Mouse (Mus musculus): Measurements from ENCODE around the gene Olfr569.
A peak's percentile ranks its signal among the peaks of the same experiment; 100 is the strongest.

Gene Olfr569

DNA sequence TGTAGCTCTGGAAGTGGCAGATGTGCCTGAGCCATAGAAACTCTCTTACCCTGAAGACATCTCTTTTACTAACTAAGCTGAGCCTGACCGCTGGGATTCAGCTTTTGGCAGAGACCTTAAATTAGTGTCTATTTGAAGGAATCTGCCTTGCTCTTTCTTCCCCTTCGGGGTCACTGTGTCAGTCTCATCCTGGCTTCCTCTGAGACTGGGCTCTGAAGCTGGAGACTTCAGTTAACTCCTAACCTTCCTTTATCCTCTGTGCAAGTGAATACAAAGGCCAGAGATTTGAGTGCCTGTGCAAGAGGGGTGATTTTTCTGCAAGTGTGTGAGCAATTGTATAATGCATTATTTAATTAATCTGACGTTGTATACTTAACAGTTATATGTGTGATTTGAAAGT is at the start of gene Olfr569:
Olfr569 (minus strand) TSS at position 101 of the 400 bp plus-strand sequence.
- no peak for DNase-seq

DNA sequence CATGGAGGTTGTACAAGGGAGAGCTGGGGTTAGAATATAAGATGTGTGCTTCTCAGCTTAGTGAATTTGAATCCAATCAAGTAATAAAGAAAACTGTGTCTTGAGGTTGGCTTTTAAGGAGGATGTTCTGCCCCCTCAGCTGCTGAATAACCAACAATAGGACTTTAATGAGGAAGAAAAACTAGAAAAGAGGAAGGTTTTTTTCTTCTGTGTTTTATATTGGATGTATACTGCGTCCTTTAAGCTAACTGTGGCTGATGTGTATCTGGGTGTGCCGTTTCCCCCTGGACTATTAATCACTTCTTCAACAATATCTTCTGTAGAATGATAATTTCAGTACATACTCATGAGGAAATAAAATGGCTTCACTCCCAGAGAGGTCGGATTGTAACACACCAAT is 36.4 kb upstream of the Olfr569 start:
- no peak for DNase-seq

GRCm38 (mm10) chr7:102924109-102924508 is 33.4 kb upstream of the Olfr569 start, which contains the start of gene Olfr572:
Gene Olfr572, plus strand, starts transcription at chr7:102924409.
- DNase-seq: no peak

- peak in 1 of 2 experiments; percentile 8 for DNase-seq
Measured at GRCm38 (mm10) chr7:102919632-102920031, 28.9 kb upstream of the Olfr569 start.

DNA sequence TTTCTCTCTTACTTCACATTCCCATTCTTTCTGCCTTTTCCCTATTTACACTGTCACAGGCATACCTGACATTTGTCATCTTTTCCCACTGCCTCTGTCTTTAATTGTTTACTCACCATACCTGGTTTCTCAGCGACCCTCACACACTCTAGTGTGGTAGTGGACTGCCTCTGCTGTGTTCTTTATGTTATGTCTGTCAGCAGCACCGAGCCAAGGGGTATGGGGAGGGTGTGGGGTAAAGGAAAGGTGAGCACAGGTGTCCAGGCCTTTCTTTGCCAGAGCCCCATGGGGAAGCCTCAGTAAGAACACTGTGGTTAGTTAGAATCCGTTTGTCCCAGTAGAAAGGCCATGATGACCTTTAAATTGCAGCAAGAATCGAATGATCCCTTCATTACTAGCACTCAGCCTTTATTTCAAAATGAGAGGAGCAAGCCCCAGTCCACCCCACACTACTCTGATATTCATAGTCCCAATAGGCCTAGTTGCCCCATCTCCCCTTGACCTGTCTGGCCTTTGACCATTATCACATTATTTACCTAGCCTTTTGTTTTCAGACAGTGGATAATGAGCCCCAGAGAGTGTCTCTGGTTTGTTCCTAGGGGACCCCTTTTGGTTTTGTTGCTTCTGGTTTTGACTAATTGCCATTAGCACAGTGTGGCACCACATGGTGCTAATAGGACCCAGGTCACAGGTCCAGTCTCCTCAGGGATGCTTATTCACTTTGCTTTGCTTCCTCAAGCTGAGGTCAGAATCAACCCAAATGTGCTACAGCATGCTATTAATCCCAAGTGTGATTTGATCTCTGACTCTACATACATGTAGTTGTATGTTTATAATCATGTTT is 26.6 kb upstream of the Olfr569 start, which contains the start of gene Olfr571:
Olfr571 (minus strand) TSS at position 505 of the 844 bp plus-strand sequence.
- DNase-seq: no peak

DNA sequence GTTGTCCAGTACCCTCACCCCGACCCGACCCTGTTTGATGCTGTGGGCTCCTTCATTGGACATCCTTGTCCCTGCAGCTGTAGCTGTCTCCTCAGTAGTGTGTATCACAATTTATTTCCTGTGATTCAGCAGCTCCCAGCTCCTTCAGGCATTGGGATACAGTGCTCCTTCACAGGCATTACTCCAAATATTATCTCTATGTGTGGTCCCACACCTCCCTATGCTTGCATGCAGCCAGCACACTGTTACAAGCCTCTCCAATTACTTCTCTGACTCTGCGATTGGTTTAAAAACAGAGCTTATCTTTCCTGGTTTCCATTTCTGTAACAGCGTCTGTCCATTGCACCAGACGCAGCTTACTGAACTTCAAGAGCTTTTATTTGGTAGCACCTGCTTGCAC is 25.7 kb upstream of the Olfr569 start:
- DNase-seq: no peak

- no peak for DNase-seq
Measured at GRCm38 (mm10) chr7:102915261-102915660, 24.6 kb upstream of the Olfr569 start.

DNA sequence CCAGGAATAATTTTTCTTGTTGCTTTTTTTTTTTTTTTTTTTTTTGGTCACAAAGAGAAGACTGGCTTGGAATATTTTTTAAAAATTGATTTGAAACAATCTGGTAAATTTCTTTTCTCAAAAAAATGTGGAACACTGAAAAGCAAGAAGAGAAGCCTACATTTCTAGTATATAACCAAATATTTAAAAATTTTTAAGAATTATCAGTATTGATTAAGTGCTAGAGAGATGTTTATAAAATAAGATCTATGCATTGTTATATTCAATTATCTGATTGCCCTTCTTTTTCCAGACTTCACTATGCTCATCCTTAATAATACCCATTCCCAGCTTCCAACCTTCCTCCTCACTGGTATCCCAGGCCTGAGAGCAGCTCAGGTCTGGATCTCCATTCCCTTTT is 13.9 kb downstream of the Olfr569 start, which contains the start of gene Olfr568:
Olfr568 (plus strand) TSS at position 301 of the 400 bp plus-strand sequence.
- no peak for DNase-seq

DNA sequence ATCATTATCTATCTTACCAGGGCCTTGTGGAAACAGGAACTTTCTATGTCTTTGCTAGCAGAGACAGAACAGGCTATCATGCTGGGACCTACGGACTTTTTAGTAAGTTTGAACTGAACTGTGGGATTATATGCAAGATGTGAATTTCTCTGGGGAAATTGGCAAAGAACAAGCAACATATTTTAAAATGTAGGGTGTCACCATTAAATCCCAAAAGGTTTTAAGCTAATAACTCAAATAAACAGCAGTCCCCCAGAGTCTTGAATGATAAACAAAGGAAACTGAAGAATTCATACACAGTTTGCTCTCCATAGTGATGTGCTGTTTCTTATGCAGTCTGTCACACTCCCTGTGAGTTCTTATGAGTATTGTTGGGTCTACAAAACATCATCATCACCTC is 32.0 kb downstream of the Olfr569 start, which contains the start of gene Olfr566:
Olfr566 (minus strand) TSS at position 101 of the 400 bp plus-strand sequence.
- DNase-seq: no peak

DNA sequence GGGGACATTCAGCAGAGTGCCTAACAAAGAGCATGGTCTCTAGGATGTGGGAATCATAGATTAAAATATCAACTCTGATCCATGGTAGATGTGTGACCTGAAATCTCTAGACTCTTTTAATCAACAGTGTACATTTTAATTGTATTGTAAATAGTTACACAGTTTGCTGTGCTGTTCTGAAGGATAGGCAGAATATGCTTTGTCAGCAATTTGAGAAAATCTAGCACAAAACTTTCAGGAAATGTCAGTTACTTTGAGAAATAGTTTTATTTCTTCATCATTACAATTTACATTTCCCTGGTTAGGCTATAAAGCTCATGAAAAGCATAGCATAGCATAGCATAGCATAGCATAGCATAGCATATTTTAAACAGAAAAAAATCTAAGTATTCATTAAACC is 34.9 kb downstream of the Olfr569 start:
- DNase-seq: no peak
